Mouse (Mus musculus) CH12.LX (cell line): Measurements from ENCODE around the gene Slc4a4. TPM values are rescaled to one million over a fixed set of nuclear protein-coding genes. Genes with fewer than 3 reads are reported as not detected.

Experiments
- DNase-seq: peaks from one replicate; pipeline ENCODE4 v3.0.0-alpha.2; 2013; ENCODE audit errors: extremely low read depth
- H3K27ac ChIP-seq: 2 replicates; pipeline ENCODE4 v1.5.1; 2012; ENCODE audit warnings: low read depth, mild to moderate bottlenecking, control low read depth, moderate library complexity; ENCODE audit not compliant: insufficient read depth
- H3K27me3 ChIP-seq: replicated peaks from 2 replicates; pipeline ENCODE3; 2012; ENCODE audit warnings: inconsistent platforms
- H3K36me3 ChIP-seq, 2 experiments: replicated peaks in 1 of 2; 2 replicates each; pipeline versions ENCODE3 to v1.6.1; 2012; ENCODE audit warnings: inconsistent platforms in 1 of 2, low read length in 1 of 2, mild to moderate bottlenecking in 1 of 2, mixed read lengths in 1 of 2, moderate library complexity in 1 of 2; ENCODE audit not compliant: control insufficient read depth in 1 of 2, insufficient read depth in 1 of 2
- H3K4me1 ChIP-seq, 2 experiments: 2 replicates each; pipeline ENCODE4 v1.6.1; 2012; ENCODE audit warnings: inconsistent platforms in 1 of 2, moderate library complexity in 1 of 2; ENCODE audit not compliant: insufficient read depth in 2 of 2, control insufficient read depth in 1 of 2
- H3K4me2 ChIP-seq: 2 replicates; pipeline ENCODE4 v1.6.1; 2012; ENCODE audit warnings: low read depth, mild to moderate bottlenecking, control low read depth; ENCODE audit not compliant: poor library complexity, insufficient read depth, severe bottlenecking
- H3K4me3 ChIP-seq, 3 experiments: fragments of 150-350 bp in 1 of 3; sonication (generic) in 1 of 3; replicated peaks in 1 of 3; 2 replicates each; pipeline versions ENCODE3 to v1.5.1; 2011 to 2012; ENCODE audit warnings: low read depth in 2 of 3, low read length in 2 of 3, mild to moderate bottlenecking in 2 of 3, moderate library complexity in 2 of 3, control low read depth in 1 of 3, improper control_type of control experiment in 1 of 3, inconsistent platforms in 1 of 3, mixed read lengths in 1 of 3; ENCODE audit not compliant: poor library complexity in 1 of 3
- H3K79me2 ChIP-seq: replicated peaks from 2 replicates; pipeline ENCODE4 v1.6.1; 2012; ENCODE audit warnings: mild to moderate bottlenecking, moderate library complexity; ENCODE audit not compliant: control insufficient read depth, poor library complexity, insufficient read depth, severe bottlenecking; ENCODE audit errors: extremely low read depth
- H3K9ac ChIP-seq: 2 replicates; pipeline ENCODE4 v1.6.1; 2012; ENCODE audit warnings: low read depth, mild to moderate bottlenecking, control low read depth, moderate library complexity; ENCODE audit not compliant: insufficient read depth
- H3K9me3 ChIP-seq: replicated peaks from 2 replicates; pipeline ENCODE3; 2012; ENCODE audit warnings: low read length, inconsistent platforms, mixed read lengths
- CHD1 ChIP-seq: IDR thresholded peaks from 2 replicates; pipeline ENCODE4 v1.6.1; 2012; ENCODE audit warnings: low read depth, low read length, improper control_type of control experiment, inconsistent platforms
- CHD2 ChIP-seq: IDR thresholded peaks from 2 replicates; pipeline ENCODE4 v1.6.1; 2011; ENCODE audit warnings: low read length, improper control_type of control experiment
- CTCF ChIP-seq, 2 experiments: IDR thresholded peaks in 1 of 2; conservative IDR thresholded peaks in 1 of 2; 2 replicates each; pipeline ENCODE4 v1.5.1; 2011 to 2012; ENCODE audit warnings: low read depth in 2 of 2, low read length in 2 of 2, improper control_type of control experiment in 1 of 2, inconsistent platforms in 1 of 2, mild to moderate bottlenecking in 1 of 2, moderate library complexity in 1 of 2
- ELF1 ChIP-seq: IDR thresholded peaks from 2 replicates; pipeline ENCODE4 v1.6.1; 2014; ENCODE audit warnings: low read depth, mild to moderate bottlenecking, inconsistent platforms, low read length, improper control_type of control experiment
- EP300 ChIP-seq: IDR thresholded peaks from 2 replicates; pipeline ENCODE4 v1.6.1; 2011; ENCODE audit warnings: low read length, improper control_type of control experiment
- ETS1 ChIP-seq: conservative IDR thresholded peaks from 2 replicates; pipeline ENCODE4 v1.6.1; 2012; ENCODE audit warnings: low read depth, mild to moderate bottlenecking, inconsistent platforms, low read length, improper control_type of control experiment, moderate library complexity
- GABPA ChIP-seq: IDR thresholded peaks from 2 replicates; pipeline ENCODE4 v1.6.1; 2012; ENCODE audit warnings: low read depth, low read length, improper control_type of control experiment, inconsistent platforms; ENCODE audit not compliant: insufficient replicate concordance
- HCFC1 ChIP-seq: IDR thresholded peaks from 2 replicates; pipeline ENCODE4 v1.6.1; 2012; ENCODE audit warnings: low read depth, mild to moderate bottlenecking, inconsistent platforms, low read length, improper control_type of control experiment
- IRF4 ChIP-seq: IDR thresholded peaks from 2 replicates; pipeline ENCODE4 v1.6.1; 2014; ENCODE audit warnings: low read depth, mild to moderate bottlenecking, inconsistent platforms, low read length, improper control_type of control experiment
- JUN ChIP-seq: IDR thresholded peaks from 2 replicates; pipeline ENCODE4 v1.6.1; 2011; ENCODE audit warnings: low read depth, mild to moderate bottlenecking, low read length, improper control_type of control experiment, moderate library complexity; ENCODE audit not compliant: insufficient read depth
- JUND ChIP-seq: conservative IDR thresholded peaks from 2 replicates; pipeline ENCODE4 v1.6.1; 2011; ENCODE audit warnings: low read depth, low read length, improper control_type of control experiment
- MAX ChIP-seq: IDR thresholded peaks from 2 replicates; pipeline ENCODE4 v1.6.1; 2011; ENCODE audit warnings: low read length, improper control_type of control experiment
- MAZ ChIP-seq: IDR thresholded peaks from 2 replicates; pipeline ENCODE4 v1.6.1; 2012; ENCODE audit warnings: low read depth, mild to moderate bottlenecking, inconsistent platforms, low read length, improper control_type of control experiment, moderate library complexity
- MEF2A ChIP-seq: IDR thresholded peaks from 2 replicates; pipeline ENCODE4 v1.6.1; 2014; ENCODE audit warnings: low read depth, mild to moderate bottlenecking, inconsistent platforms, low read length, improper control_type of control experiment, borderline replicate concordance
- MXI1 ChIP-seq: IDR thresholded peaks from 2 replicates; pipeline ENCODE4 v1.6.1; 2011; ENCODE audit warnings: mild to moderate bottlenecking, low read depth, low read length, improper control_type of control experiment
- MYC ChIP-seq: IDR thresholded peaks from 2 replicates; pipeline ENCODE4 v1.6.1; 2011; ENCODE audit warnings: low read depth, mild to moderate bottlenecking, improper control_type of control experiment, low read length
- NELFE ChIP-seq: IDR thresholded peaks from 2 replicates; pipeline ENCODE4 v1.6.1; 2011; ENCODE audit warnings: low read depth, low read length, improper control_type of control experiment
- POLR2A ChIP-seq: IDR thresholded peaks from 2 replicates; pipeline ENCODE4 v1.6.1; 2011; ENCODE audit warnings: low read depth, mild to moderate bottlenecking, improper control_type of control experiment, low read length
- POLR2AphosphoS2 ChIP-seq: IDR thresholded peaks from 2 replicates; pipeline ENCODE4 v1.6.1; 2011; ENCODE audit warnings: low read depth, low read length, improper control_type of control experiment
- RCOR1 ChIP-seq: conservative IDR thresholded peaks from 2 replicates; pipeline ENCODE4 v1.6.1; 2012; ENCODE audit warnings: low read depth, mild to moderate bottlenecking, inconsistent platforms, low read length, improper control_type of control experiment
- SIN3A ChIP-seq: IDR thresholded peaks from 2 replicates; pipeline ENCODE4 v1.6.1; 2012; ENCODE audit warnings: low read length, improper control_type of control experiment, inconsistent platforms
- UBTF ChIP-seq: IDR thresholded peaks from 2 replicates; pipeline ENCODE4 v1.6.1; 2012; ENCODE audit warnings: low read depth, mild to moderate bottlenecking, inconsistent platforms, low read length, improper control_type of control experiment, moderate library complexity
- USF1 ChIP-seq: IDR thresholded peaks from 2 replicates; pipeline ENCODE4 v1.6.1; 2014; ENCODE audit warnings: low read depth, mild to moderate bottlenecking, inconsistent platforms, low read length, improper control_type of control experiment
- ZC3H11A ChIP-seq: IDR thresholded peaks from 2 replicates; pipeline ENCODE4 v1.6.1; 2012; ENCODE audit warnings: low read depth, mild to moderate bottlenecking, inconsistent platforms, low read length, improper control_type of control experiment
- ZKSCAN1 ChIP-seq: IDR thresholded peaks from 2 replicates; pipeline ENCODE4 v1.6.1; 2012; ENCODE audit warnings: low read depth, inconsistent platforms, low read length, improper control_type of control experiment, borderline replicate concordance
- ZNF384 ChIP-seq: IDR thresholded peaks from 2 replicates; pipeline ENCODE4 v1.6.1; 2012; ENCODE audit warnings: low read depth, low read length, improper control_type of control experiment, inconsistent platforms
- dilution Hi-C: fragments of 300-500 bp; cut with MboI; formaldehyde crosslinking; loops from 2 replicates; pipeline ENCODE4 v1.14.3; 2020; ENCODE audit warnings: low sequenced_read_pairs; ENCODE audit not compliant: extremely low pct_unique_long_range_greater_than_20kb, extremely low pct_ligation_motif_present
- in situ Hi-C: fragments of 300-500 bp; cut with MboI; formaldehyde crosslinking; loops from 3 replicates; pipeline ENCODE4 v1.14.3; 2019; ENCODE audit warnings: low sequenced_read_pairs, low pct_ligation_motif_present, low pct_unique_long_range_greater_than_20kb, mixed read lengths
- polyA plus RNA-seq: library from polyadenylated mRNA; unstranded; fragments of >175 nt; gene quantifications from 2 replicates; pipeline ENCODE4 v1.2.1, GENCODE M21; 2012; ENCODE audit warnings: low read depth; ENCODE audit not compliant: insufficient read length
- total RNA-seq, 2 experiments: library from RNA; depleted of rRNA; stranded (reverse); fragments of 300-350 nt in 1 of 2; fragments of >200 nt in 1 of 2; gene quantifications; 2 replicates each; pipeline ENCODE4 v1.2.3; 2012 to 2014

Slc4a4 gene
- total and polyA plus RNA-seq, 3 experiments: not detected

- Histone ChIP-seq H3K9ac (no peak overlapping the region), H3K4me2 (no peak overlapping the region), H3K27ac (no peak overlapping the region), H3K79me2 (no peaks in the 10 kb centered on the region), H3K27me3 (no peaks in the 10 kb centered on the region), H3K36me3 (no peaks in the 10 kb centered on the region), H3K4me1 (peaks cover 0 to under 1% of the 10 kb centered on the region in 2 experiments; a peak in 1 of 4 replicates), H3K4me3 (no peak overlapping the region), H3K9me3 (no peaks in the 10 kb centered on the region)
- dilution Hi-C loops (no loop called here), in situ Hi-C loops (no loop called here)
- TF ChIP-seq MXI1 (no peak), HCFC1 (no peak), JUN (no peak), MEF2A (no peak), JUND (no peak), NELFE (no peak), IRF4 (no peak), ZC3H11A (no peak), CHD2 (no peak), EP300 (no peak)
- DNase-seq: no peak
Observed at GRCm38 (mm10) chr5:89097291-89097690, 210.7 kb downstream of the Slc4a4 start.

- in situ Hi-C loops: no loop called here
- no peaks in the 10 kb centered on the region for H3K27me3 ChIP-seq
- DNase-seq: no peak
Observed at GRCm38 (mm10) chr5:89098121-89098520, 211.5 kb downstream of the Slc4a4 start.

GRCm38 (mm10) chr5:89099886-89100285 is 213.3 kb downstream of the Slc4a4 start:
- H3K27ac ChIP-seq: no peak overlapping the region
- no peak for DNase-seq
- dilution Hi-C loops: no loop called here
- H3K4me3 ChIP-seq: no peak overlapping the region
- H3K27me3 ChIP-seq: no peaks in the 10 kb centered on the region
- H3K4me1 ChIP-seq: peaks cover 0 to 5% of the 10 kb centered on the region in 2 experiments; a peak in 1 of 4 replicates
- no peaks in the 10 kb centered on the region for H3K9me3 ChIP-seq
- TF ChIP-seq CTCF (conservative IDR thresholded peaks at IDR 0.05 in 1 of 2, IDR thresholded peaks at IDR 0.05 in 1 of 2; ENCODE audit: low read depth in 2 of 2, low read length in 2 of 2): no peak
- TF ChIP-seq POLR2AphosphoS2: no peak
- TF ChIP-seq MXI1: no peak
- TF ChIP-seq UBTF: no peak
- TF ChIP-seq ELF1: no peak
- TF ChIP-seq SIN3A: no peak
- TF ChIP-seq MEF2A: no peak
- no peak for TF ChIP-seq ZKSCAN1
- TF ChIP-seq HCFC1: no peak
- TF ChIP-seq MAX: no peak
- no peak for TF ChIP-seq ZNF384
- TF ChIP-seq POLR2A: no peak
- TF ChIP-seq USF1: no peak
- TF ChIP-seq CHD1: no peak
- no peak for TF ChIP-seq GABPA
- no peak for TF ChIP-seq MAZ
- no peak for TF ChIP-seq ETS1
- TF ChIP-seq RCOR1: no peak
- no peak for TF ChIP-seq MYC
- H3K9ac ChIP-seq: no peak overlapping the region
- H3K36me3 ChIP-seq: no peaks in the 10 kb centered on the region
- H3K79me2 ChIP-seq: no peaks in the 10 kb centered on the region
- in situ Hi-C loops: no loop called here
- no peak overlapping the region for H3K4me2 ChIP-seq

More at GRCm38 (mm10) chr5:89098121-89098520, 211.5 kb downstream of the Slc4a4 start:
- dilution Hi-C loops: no loop called here
- H3K4me3 ChIP-seq: no peak overlapping the region
- no peaks in the 10 kb centered on the region for H3K79me2 ChIP-seq
- H3K4me1 ChIP-seq: peaks cover 0 to 4% of the 10 kb centered on the region in 2 experiments; a peak in 1 of 4 replicates
- H3K36me3 ChIP-seq: no peaks in the 10 kb centered on the region
- H3K4me2 ChIP-seq: no peak overlapping the region
- no peak overlapping the region for H3K9ac ChIP-seq
- H3K27ac ChIP-seq: no peak overlapping the region
- H3K9me3 ChIP-seq: no peaks in the 10 kb centered on the region
- TF ChIP-seq POLR2AphosphoS2 (no peak), MYC (no peak)
